Mouse (Mus musculus): Measurements from ENCODE around the gene Gpr137.
"Not testable (repeated sequence)": the region's sequence is repeated elsewhere in the genome, so short reads cannot be mapped to it uniquely, and the experiment has no call there.

Gene Gpr137

GRCm38 (mm10) chr19:6899641-6900040 lies 42.6 kb downstream of the Gpr137 start:
- DNase-seq, result peak; percentile 66

DNA sequence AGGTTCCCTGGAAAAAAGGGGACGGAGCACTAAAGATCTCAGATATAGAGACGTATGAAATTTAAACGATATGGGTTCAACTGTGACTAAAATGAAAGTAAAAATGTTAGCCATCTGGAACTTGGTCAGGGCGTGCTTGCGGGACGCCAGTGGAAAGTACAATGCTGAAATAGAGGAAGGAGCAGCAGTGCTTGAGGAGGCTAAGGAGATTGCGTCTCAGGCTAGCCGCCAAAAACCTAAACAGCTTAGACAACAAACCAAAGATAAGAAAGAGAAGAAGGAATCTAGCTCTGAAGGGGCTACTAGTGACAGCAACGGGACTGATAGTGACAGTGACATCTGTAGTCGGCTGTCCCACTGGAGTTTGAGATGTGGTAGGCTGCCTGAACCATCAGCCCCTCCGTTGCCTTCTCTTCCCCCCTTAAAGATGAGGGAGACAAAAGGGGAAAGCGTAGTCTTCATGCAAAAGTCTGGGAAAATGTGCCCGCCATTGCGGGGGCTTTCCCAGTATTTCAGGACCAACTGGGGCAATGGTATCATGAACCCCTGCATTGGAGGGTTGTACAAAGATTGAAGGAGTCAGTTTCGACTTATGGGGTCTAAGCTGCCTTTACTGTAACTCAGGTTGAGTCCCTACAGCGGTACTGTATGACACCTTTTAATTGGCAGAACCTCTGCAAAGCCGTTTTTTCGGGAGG lies 46.5 kb downstream of the Gpr137 start:
- DNase-seq, result not testable (repeated sequence)

DNA sequence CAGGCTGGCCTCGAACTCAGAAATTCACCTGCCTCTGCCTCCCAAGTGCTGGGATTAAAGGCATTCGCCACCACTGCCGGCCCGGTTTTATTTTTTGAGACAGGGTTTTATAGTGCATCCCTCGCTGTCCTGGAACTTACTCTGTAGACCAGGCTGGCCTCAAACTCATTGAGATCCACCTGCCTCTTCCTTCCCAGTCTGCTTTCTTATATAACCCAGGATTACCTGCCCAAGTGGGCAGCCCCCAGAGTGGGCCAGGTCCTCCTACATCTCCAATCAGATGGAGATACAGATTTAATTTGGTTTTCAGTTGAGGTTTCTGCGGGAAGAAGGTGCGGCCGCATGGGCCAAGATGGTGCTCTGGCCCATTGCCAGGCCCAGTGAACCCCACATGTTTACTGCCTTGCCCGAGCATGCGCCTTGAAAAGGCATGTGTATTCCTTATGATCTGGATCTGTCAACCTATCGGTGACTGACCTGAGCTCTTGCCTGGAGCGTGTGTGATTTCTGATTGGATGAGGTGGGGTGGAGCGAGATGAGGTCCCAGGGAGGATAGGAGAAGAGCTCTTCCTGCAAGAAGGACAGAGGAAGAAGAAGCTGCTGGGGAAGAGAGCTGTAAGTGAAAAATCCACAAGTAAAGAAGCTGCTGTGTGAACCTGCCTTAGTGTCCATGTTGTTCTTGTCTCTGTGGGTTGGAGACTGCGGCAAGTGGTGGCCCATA lies 48.4 kb downstream of the Gpr137 start:
- DNase-seq, result no peak

GRCm38 (mm10) chr19:6892512-6892911 lies 49.8 kb downstream of the Gpr137 start:
- peak; percentile 44 for DNase-seq
